Mouse (Mus musculus): ENCODE results near the gene Tsen2. TPM values are rescaled to one million over a fixed set of nuclear protein-coding genes. Genes with fewer than 3 reads are reported as not detected.
A peak's percentile ranks its signal among the peaks of the same experiment; 100 is the strongest.

The Tsen2 gene
- polyA plus RNA-seq, 1 experiment from 2014 or later = 29.7 TPM

DNA sequence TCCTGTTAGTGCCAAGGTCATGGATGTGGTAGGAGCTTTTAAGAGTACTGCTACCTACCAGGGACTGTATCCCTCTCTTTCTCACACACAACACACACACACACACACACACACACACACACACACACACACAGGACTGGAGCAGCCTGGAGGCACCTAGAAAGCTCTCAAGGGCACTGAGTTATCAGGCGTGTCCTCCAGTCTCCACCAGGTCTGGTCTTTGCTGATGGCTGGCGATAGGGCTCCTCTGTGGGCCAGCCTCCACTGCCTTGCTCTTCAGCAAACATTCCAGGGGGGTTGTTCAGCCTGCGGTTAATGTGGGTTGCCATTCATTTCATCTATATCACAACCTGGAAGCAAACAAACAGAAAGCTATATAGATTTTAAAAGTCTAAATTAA, 17.0 kb upstream of the Tsen2 start:
- Histone ChIP-seq H3K27ac (ENCODE audit: low read depth, low read length) (no peak overlapping the region), H3K9ac (ENCODE audit: low read depth, low read length) (no peak overlapping the region), H3K4me3 (ENCODE audit: low read depth, low read length) (no peak overlapping the region), H3K9me3 (ENCODE audit: control insufficient read depth, low read length) (no peaks in the 10 kb centered on the region), H3K4me2 (replicated peaks; ENCODE audit: low read depth, low read length) (no peak overlapping the region), H3K4me1 (replicated peaks; ENCODE audit: control insufficient read depth, insufficient read depth, low read length) (no peaks in the 10 kb centered on the region), H3K27me3 (ENCODE audit: control insufficient read depth, insufficient read depth, low read length) (no peaks in the 10 kb centered on the region), H3K36me3 (ENCODE audit: control insufficient read depth, insufficient read depth, low read length) (no peaks in the 10 kb centered on the region)
- no peak for DNase-seq (ENCODE audit: low spot score)
- WGBS = 95% methylated on average over 3 of the region's 3 CpGs
- ATAC-seq (ENCODE audit: low FRiP score) = no peak

GRCm38 (mm10) chr6:115528372-115528771, 16.1 kb upstream of the Tsen2 start:
- WGBS = 86% methylated on average over 4 of the region's 4 CpGs
- Histone ChIP-seq H3K4me1 (replicated peaks; ENCODE audit: control insufficient read depth, insufficient read depth, low read length) (no peaks in the 10 kb centered on the region), H3K9me3 (ENCODE audit: control insufficient read depth, low read length) (no peaks in the 10 kb centered on the region), H3K4me3 (ENCODE audit: low read depth, low read length) (no peak overlapping the region), H3K27ac (ENCODE audit: low read depth, low read length) (no peak overlapping the region), H3K27me3 (ENCODE audit: control insufficient read depth, insufficient read depth, low read length) (no peaks in the 10 kb centered on the region), H3K4me2 (replicated peaks; ENCODE audit: low read depth, low read length) (no peak overlapping the region), H3K36me3 (ENCODE audit: control insufficient read depth, insufficient read depth, low read length) (no peaks in the 10 kb centered on the region), H3K9ac (ENCODE audit: low read depth, low read length) (no peak overlapping the region)
- ATAC-seq (ENCODE audit: low FRiP score) = no peak
- DNase-seq (ENCODE audit: low spot score) = no peak

- Histone ChIP-seq H3K27ac (ENCODE audit: low read depth, low read length) (no peak overlapping the region), H3K4me2 (replicated peaks; ENCODE audit: low read depth, low read length) (no peak overlapping the region), H3K9me3 (ENCODE audit: control insufficient read depth, low read length) (no peaks in the 10 kb centered on the region), H3K4me1 (replicated peaks; ENCODE audit: control insufficient read depth, insufficient read depth, low read length) (no peaks in the 10 kb centered on the region), H3K4me3 (ENCODE audit: low read depth, low read length) (no peak overlapping the region), H3K27me3 (ENCODE audit: control insufficient read depth, insufficient read depth, low read length) (no peaks in the 10 kb centered on the region), H3K9ac (ENCODE audit: low read depth, low read length) (no peak overlapping the region), H3K36me3 (ENCODE audit: control insufficient read depth, insufficient read depth, low read length) (no peaks in the 10 kb centered on the region)
- no peak for DNase-seq (ENCODE audit: low spot score)
- no peak for ATAC-seq (ENCODE audit: low FRiP score)
- WGBS = 77% methylated on average over 7 of the region's 7 CpGs
Observed at GRCm38 (mm10) chr6:115534617-115535016, 9.8 kb upstream of the Tsen2 start.

DNA sequence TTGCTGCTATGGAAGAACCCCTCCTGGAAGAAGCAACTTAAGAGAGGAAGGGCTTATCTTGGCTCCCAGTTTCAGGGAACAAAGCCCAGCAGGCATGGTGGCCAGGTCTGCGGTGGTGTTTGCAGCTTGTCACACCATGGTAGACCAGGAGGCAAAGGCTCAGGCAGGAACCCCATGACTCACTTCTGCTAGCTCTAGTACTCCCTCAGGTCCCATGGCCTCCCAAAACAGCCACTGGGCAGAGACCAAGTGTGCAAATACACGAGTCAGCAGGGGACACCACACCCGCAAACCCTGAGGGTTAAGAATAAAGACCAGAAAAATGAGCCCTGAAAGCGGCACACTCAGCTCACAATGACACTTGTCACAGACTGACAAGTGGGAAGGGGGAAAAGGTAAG, 8.3 kb upstream of the Tsen2 start:
- Histone ChIP-seq H3K27me3 (ENCODE audit: control insufficient read depth, insufficient read depth, low read length) (no peaks in the 10 kb centered on the region), H3K27ac (ENCODE audit: low read depth, low read length) (no peak overlapping the region), H3K4me3 (ENCODE audit: low read depth, low read length) (no peak overlapping the region), H3K4me1 (replicated peaks; ENCODE audit: control insufficient read depth, insufficient read depth, low read length) (no peaks in the 10 kb centered on the region), H3K36me3 (ENCODE audit: control insufficient read depth, insufficient read depth, low read length) (no peaks in the 10 kb centered on the region), H3K9ac (ENCODE audit: low read depth, low read length) (no peak overlapping the region), H3K4me2 (replicated peaks; ENCODE audit: low read depth, low read length) (no peak overlapping the region), H3K9me3 (ENCODE audit: control insufficient read depth, low read length) (no peaks in the 10 kb centered on the region)
- DNase-seq (ENCODE audit: low spot score) = no peak
- no peak for ATAC-seq (ENCODE audit: low FRiP score)
- WGBS = 72% methylated on average over 4 of the region's 4 CpGs

DNA sequence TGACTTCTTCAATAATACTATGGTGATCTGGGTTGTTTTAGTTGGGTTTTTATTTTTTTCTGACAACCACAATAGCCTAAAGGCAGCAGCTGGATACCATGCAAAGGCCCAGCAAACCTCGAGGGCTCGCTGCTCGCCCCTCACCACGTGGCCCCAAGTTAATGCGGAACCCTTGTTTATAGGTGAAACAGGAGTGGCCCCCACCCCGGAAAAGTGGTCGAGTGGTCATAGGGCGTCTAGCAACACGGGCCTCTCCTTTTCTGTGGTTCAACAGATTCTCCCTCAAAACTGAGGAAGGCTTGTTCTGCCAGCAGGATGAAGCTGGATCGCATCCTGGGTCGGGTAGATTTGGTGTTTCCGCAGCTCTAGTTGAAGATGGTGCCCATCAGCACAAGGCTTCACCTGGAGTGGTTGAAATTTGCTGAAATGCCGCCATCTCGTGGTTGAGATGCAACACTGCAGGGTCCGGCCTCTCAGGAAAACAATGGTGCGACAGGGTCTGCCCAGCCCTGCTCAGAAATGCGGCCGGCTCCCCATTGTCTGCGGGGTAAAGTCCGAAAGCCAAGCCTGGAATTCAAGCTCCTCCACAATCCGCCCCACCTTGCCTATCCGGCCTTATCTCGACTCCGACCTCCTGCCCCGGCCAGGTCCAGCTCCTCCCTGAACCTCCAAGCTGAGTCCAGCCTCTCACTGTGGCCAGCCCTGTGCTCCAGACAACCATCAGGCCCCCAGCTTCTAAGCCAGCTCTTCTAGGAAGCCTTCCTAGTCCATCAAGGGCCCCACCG, 5.6 kb upstream of the Tsen2 start:
- ATAC-seq (ENCODE audit: low FRiP score) (peak; percentile 86), DNase-seq (ENCODE audit: low spot score) (peak; percentile 92)
- no peaks in the 10 kb centered on the region for H3K27me3 ChIP-seq (ENCODE audit: control insufficient read depth, insufficient read depth, low read length)
- 22% methylated on average over 26 of the region's 26 CpGs for WGBS
- no peaks in the 10 kb centered on the region for H3K36me3 ChIP-seq (ENCODE audit: control insufficient read depth, insufficient read depth, low read length)
- no peaks in the 10 kb centered on the region for H3K9me3 ChIP-seq (ENCODE audit: control insufficient read depth, low read length)
- H3K9ac ChIP-seq (ENCODE audit: low read depth, low read length) = peak overlapping the region; percentile 71
- H3K4me2 ChIP-seq (replicated peaks; ENCODE audit: low read depth, low read length) = peak overlapping the region; percentile 43
- H3K27ac ChIP-seq (ENCODE audit: low read depth, low read length) = no peak overlapping the region
- H3K4me1 ChIP-seq (replicated peaks; ENCODE audit: control insufficient read depth, insufficient read depth, low read length) = no peaks in the 10 kb centered on the region
- peak overlapping the region; percentile 19; the same call in 1 of the 2 replicates for H3K4me3 ChIP-seq (ENCODE audit: low read depth, low read length)

GRCm38 (mm10) chr6:115541676-115542275, 2.7 kb upstream of the Tsen2 start:
- H3K9me3 ChIP-seq (ENCODE audit: control insufficient read depth, low read length) = no peaks in the 10 kb centered on the region
- no peak overlapping the region for H3K9ac ChIP-seq (ENCODE audit: low read depth, low read length)
- H3K4me1 ChIP-seq (replicated peaks; ENCODE audit: control insufficient read depth, insufficient read depth, low read length) = no peaks in the 10 kb centered on the region
- no peak overlapping the region for H3K4me2 ChIP-seq (replicated peaks; ENCODE audit: low read depth, low read length)
- H3K27ac ChIP-seq (ENCODE audit: low read depth, low read length) = no peak overlapping the region
- ATAC-seq (ENCODE audit: low FRiP score) = no peak
- no peaks in the 10 kb centered on the region for H3K27me3 ChIP-seq (ENCODE audit: control insufficient read depth, insufficient read depth, low read length)
- no peak overlapping the region for H3K4me3 ChIP-seq (ENCODE audit: low read depth, low read length)
- no peak for DNase-seq (ENCODE audit: low spot score)
- no peaks in the 10 kb centered on the region for H3K36me3 ChIP-seq (ENCODE audit: control insufficient read depth, insufficient read depth, low read length)
- 68% methylated on average over 6 of the region's 6 CpGs for WGBS

DNA sequence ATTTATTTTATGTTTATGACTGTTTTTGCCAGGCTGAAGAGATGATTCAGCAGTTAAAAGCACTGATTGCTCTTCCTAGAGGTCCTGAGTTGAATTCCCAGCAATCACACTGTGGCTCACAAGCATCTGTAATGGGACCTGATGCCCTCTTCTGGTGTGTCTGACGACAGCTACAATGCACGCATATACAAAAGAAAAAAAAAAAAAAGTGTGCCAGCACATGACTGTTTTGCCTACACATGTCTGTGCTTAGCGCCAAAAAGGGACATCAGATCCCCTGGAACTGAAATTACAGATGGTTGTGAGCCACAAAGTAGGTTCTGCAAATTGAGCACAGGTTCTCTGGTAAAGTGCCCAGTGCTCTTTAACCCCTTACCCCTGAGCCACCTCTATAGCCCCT, 2.1 kb upstream of the Tsen2 start:
- DNase-seq (ENCODE audit: low spot score) = no peak
- 76% methylated on average over 3 of the region's 3 CpGs for whole genome bisulfite sequencing
- Histone ChIP-seq H3K4me3 (ENCODE audit: low read depth, low read length) (no peak overlapping the region), H3K4me1 (replicated peaks; ENCODE audit: control insufficient read depth, insufficient read depth, low read length) (no peaks in the 10 kb centered on the region), H3K36me3 (ENCODE audit: control insufficient read depth, insufficient read depth, low read length) (no peaks in the 10 kb centered on the region), H3K27me3 (ENCODE audit: control insufficient read depth, insufficient read depth, low read length) (no peaks in the 10 kb centered on the region), H3K4me2 (replicated peaks; ENCODE audit: low read depth, low read length) (no peak overlapping the region), H3K9me3 (ENCODE audit: control insufficient read depth, low read length) (no peaks in the 10 kb centered on the region), H3K9ac (ENCODE audit: low read depth, low read length) (no peak overlapping the region), H3K27ac (ENCODE audit: low read depth, low read length) (no peak overlapping the region)
- no peak for ATAC-seq (ENCODE audit: low FRiP score)

DNA sequence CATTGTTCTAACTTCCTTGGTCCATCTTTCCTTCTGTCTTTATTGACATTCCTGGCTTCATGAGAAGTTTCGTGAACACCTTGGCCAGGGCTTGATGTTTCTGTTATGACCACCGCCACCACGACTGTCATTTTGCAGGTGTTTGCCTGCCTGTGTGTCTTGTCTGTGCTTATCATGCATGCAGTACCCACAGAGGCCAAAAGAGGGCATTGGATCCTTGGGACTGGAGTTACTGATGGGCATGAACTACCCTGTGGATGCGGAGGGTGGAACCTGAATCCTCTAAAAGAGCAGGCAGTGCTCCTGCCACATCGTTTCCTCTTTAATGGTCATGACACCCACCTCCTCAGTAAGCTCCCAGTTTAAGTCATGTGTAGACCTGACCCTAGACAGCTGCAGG, 1.8 kb downstream of the Tsen2 start:
- WGBS = 85% methylated on average over 5 of the region's 5 CpGs
- Histone ChIP-seq H3K4me2 (replicated peaks; ENCODE audit: low read depth, low read length) (no peak overlapping the region), H3K27me3 (ENCODE audit: control insufficient read depth, insufficient read depth, low read length) (no peaks in the 10 kb centered on the region), H3K9me3 (ENCODE audit: control insufficient read depth, low read length) (no peaks in the 10 kb centered on the region), H3K36me3 (ENCODE audit: control insufficient read depth, insufficient read depth, low read length) (no peaks in the 10 kb centered on the region), H3K4me1 (replicated peaks; ENCODE audit: control insufficient read depth, insufficient read depth, low read length) (no peaks in the 10 kb centered on the region), H3K4me3 (ENCODE audit: low read depth, low read length) (no peak overlapping the region), H3K9ac (ENCODE audit: low read depth, low read length) (no peak overlapping the region), H3K27ac (ENCODE audit: low read depth, low read length) (no peak overlapping the region)
- no peak for ATAC-seq (ENCODE audit: low FRiP score)
- peak; percentile 56 for DNase-seq (ENCODE audit: low spot score)

DNA sequence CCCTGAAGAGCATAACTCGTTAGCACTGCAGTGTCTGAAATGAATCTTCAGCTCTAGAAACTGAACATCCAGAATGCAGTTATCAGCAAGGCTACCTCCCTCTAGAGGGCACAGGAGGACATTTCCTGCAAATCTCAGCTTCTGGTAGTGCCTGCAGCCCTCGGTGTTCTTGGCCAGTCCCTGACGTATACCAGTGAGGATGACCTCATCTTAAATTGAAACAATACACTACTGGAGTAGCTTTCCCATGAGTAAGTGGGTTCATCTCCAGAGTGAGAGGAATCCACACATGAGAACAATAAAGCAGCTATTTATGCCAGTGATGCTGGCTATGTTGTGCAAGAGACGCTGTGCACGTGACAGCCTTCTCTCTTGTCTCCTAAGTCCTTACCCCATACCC, 11.0 kb downstream of the Tsen2 start:
- H3K27ac ChIP-seq (ENCODE audit: low read depth, low read length) = no peak overlapping the region
- 83% methylated on average over 5 of the region's 5 CpGs for whole genome bisulfite sequencing
- H3K36me3 ChIP-seq (ENCODE audit: control insufficient read depth, insufficient read depth, low read length) = 0 out of 2 replicates have a peak, but pooled peaks cover 2% of the 10 kb centered on the region
- no peak overlapping the region for H3K9ac ChIP-seq (ENCODE audit: low read depth, low read length)
- DNase-seq (ENCODE audit: low spot score) = no peak
- H3K27me3 ChIP-seq (ENCODE audit: control insufficient read depth, insufficient read depth, low read length) = no peaks in the 10 kb centered on the region
- ATAC-seq (ENCODE audit: low FRiP score) = no peak
- H3K4me1 ChIP-seq (replicated peaks; ENCODE audit: control insufficient read depth, insufficient read depth, low read length) = no peaks in the 10 kb centered on the region
- H3K9me3 ChIP-seq (ENCODE audit: control insufficient read depth, low read length) = no peaks in the 10 kb centered on the region
- no peak overlapping the region for H3K4me2 ChIP-seq (replicated peaks; ENCODE audit: low read depth, low read length)
- no peak overlapping the region for H3K4me3 ChIP-seq (ENCODE audit: low read depth, low read length)
